Mouse (Mus musculus): Measurements from ENCODE around the gene Slc16a3. TPM values are rescaled to one million over a fixed set of nuclear protein-coding genes. Genes with fewer than 3 reads are reported as not detected.

Slc16a3 gene
- polyA plus RNA-seq (2012; rRNA removed), result 12.3 and 15.4 TPM in 2 replicates

DNA sequence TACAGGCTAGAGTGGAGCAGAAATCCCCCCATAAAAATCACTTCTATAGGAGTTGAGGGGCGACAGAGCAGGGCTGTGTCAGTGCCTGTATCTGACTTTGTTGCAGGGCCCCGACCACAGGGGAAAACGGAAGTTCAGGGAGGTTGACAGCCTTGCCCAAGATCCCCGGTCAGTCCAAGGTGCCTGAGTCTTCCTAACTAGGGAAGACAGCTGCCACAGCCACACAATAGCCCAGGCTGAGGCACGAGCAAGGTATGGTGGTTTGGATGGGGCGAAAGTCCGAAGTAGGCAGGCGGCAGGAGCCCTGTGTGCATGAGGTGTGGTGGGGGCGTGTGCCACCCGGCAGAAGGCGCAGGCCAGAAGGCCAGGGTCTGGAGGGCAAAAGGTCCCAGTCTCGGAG is at the start of gene Slc16a3:
Gene Slc16a3 (plus strand): TSS at position 153 of the 400 bp plus-strand sequence.

DNA sequence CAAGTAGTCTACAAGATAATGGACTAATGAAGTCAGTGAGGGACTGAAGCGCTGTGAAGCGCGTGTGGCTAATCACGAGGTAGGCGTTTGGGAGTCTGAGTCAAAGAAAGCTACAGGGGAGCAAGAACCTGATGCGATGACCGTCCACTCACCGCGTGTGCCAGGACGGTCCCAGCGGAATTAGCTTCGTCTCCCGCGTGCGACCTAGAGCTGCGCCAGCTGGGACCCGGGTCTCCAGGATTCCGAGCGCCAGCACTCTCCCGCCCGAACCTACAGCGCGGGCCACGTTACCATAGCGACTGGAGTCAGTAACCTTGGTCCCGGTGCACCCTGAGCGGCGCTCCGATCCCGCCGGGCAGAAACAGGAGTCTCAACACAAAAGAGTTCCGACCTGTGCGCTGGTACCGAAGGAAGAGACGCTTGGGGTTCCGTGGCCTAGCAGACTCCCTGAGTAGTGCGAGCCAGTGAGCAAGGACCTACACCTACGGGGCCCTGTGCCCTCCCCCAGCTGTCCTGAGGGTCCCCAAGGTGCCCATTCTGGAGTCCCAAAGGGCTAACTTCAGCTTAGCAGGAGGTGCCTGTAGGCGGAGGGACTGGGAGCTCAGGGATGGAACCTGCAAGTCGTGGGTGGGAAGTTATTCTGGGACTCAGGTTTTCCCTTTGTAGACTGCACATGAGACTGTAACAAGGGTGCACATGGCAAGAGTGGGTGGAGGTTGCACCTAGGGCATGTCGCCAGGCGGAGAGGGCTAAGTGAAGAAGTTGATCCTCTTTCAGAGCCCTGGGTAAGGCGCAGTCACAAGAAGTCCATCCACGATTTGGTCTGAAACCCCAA is 15.5 kb upstream of the Slc16a3 start, which contains the start of gene Ccdc57:
Gene Ccdc57 (minus strand): TSS at position 309 of the 835 bp plus-strand sequence.

DNA sequence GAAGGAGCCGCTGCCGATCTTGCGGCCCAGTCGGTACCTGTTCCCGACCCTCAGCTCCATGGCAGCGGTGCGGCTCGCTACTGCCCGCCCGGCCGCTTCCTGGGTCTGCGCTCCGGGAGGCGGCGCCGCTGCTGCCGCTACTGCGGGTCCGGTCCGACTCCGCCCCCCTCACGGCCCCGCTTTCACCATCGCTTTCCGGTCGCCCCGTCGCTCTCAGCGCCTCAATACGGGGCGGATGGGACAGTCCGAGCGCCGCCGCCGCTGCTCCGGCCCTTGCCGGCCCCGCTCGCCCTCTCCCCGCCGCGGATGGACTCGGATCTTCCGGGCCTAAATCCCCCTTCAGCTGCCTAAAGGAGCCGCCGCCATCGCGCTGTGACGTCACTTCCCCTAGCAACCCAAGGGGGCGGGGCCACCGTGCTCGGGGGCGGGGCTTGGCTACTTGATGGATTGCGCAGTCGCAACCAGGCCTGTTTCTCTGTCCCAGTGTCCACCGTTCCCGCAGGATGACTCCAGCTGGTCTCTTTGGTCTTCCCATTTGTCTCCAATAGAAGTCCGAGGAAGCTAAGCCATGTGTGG is 42.8 kb downstream of the Slc16a3 start, which contains the start of gene Csnk1d:
Gene Csnk1d (minus strand): TSS at position 380 of the 576 bp plus-strand sequence.

Other genes with a start within 250 kb of the Slc16a3 start
- gene Cenpx, start 234.7 kb upstream of the Slc16a3 start, polyA plus RNA-seq (2012; rRNA removed), result 71.4 and 77.3 TPM in 2 replicates
- gene Lrrc45, start 234.6 kb upstream of the Slc16a3 start, polyA plus RNA-seq (2012; rRNA removed), result 125 and 127 TPM in 2 replicates
- 346 and 390 TPM in 2 replicates for gene Rac3, start 227.0 kb upstream of the Slc16a3 start, polyA plus RNA-seq (2012; rRNA removed)
- 11.1 and 11.3 TPM in 2 replicates for gene Dcxr, start 221.2 kb upstream of the Slc16a3 start, polyA plus RNA-seq (2012; rRNA removed)
- 0.57 and 5.7 TPM in 2 replicates for gene Cbr2, start 216.4 kb upstream of the Slc16a3 start, polyA plus RNA-seq (2012; rRNA removed)
- 1.6 and 1.7 TPM in 2 replicates for gene Hmga1b, start 185.7 kb upstream of the Slc16a3 start, polyA plus RNA-seq (2012; rRNA removed)
- 103 and 114 TPM in 2 replicates for gene Rfng, start 164.3 kb upstream of the Slc16a3 start, polyA plus RNA-seq (2012; rRNA removed)
- gene Gps1, start 164.2 kb upstream of the Slc16a3 start, polyA plus RNA-seq (2012; rRNA removed), result 278 and 290 TPM in 2 replicates
- 48.0 and 49.8 TPM in 2 replicates for gene Dus1l, start 152.1 kb upstream of the Slc16a3 start, polyA plus RNA-seq (2012; rRNA removed)
- gene Fasn, start 123.9 kb upstream of the Slc16a3 start, polyA plus RNA-seq (2012; rRNA removed), result 238 and 256 TPM in 2 replicates
- gene Ccdc57, start 15.6 kb upstream of the Slc16a3 start, polyA plus RNA-seq (2012; rRNA removed), result 7.8 and 8.2 TPM in 2 replicates
- 181 and 183 TPM in 2 replicates for gene Csnk1d, start 42.9 kb downstream of the Slc16a3 start, polyA plus RNA-seq (2012; rRNA removed)
- gene Cd7, start 90.9 kb downstream of the Slc16a3 start, polyA plus RNA-seq (2012; rRNA removed), result 0.07 and 0.33 TPM in 2 replicates
- gene Sectm1b, start 115.1 kb downstream of the Slc16a3 start, polyA plus RNA-seq (2012; rRNA removed), result not detected in 2 replicates
- gene Sectm1a, start 132.7 kb downstream of the Slc16a3 start, polyA plus RNA-seq (2012; rRNA removed), result 0.06 and 0.14 TPM in 2 replicates
- not detected in 2 replicates for gene Tex19.2, start 170.2 kb downstream of the Slc16a3 start, polyA plus RNA-seq (2012; rRNA removed)
- gene Tex19.1, start 197.7 kb downstream of the Slc16a3 start, polyA plus RNA-seq (2012; rRNA removed), result 0.04 TPM in 1 of 2 replicates, not detected in the other
- 0.16 and 0.61 TPM in 2 replicates for gene Uts2r, start 211.8 kb downstream of the Slc16a3 start, polyA plus RNA-seq (2012; rRNA removed)